Mouse (Mus musculus) midbrain, embryonic 12.5 days (tissue): ENCODE measurements around the gene Nlgn2. TPM values are rescaled to one million over a fixed set of nuclear protein-coding genes. Genes with fewer than 3 reads are reported as not detected.
A peak's percentile ranks its signal among the peaks of the same experiment; 100 is the strongest.

Source experiments
- ATAC-seq: fragments of 200-750 bp; cut with Nextera tagmentation; 2 replicates; pipeline ENCODE4 v1.8.0; 2017; ENCODE audit warnings: low read depth, moderate TSS enrichment, moderate library complexity; ENCODE audit not compliant: low FRiP score
- H3K27ac ChIP-seq: fragments of 300-500 bp; sonication (generic); replicated peaks from 2 replicates; pipeline ENCODE4 v1.5.1; 2016; ENCODE audit warnings: mild to moderate bottlenecking
- H3K27me3 ChIP-seq: fragments of 300-500 bp; sonication (generic); 2 replicates; pipeline ENCODE4 v1.6.1; 2016; ENCODE audit warnings: mild to moderate bottlenecking
- H3K36me3 ChIP-seq: fragments of 300-500 bp; sonication (generic); 2 replicates; pipeline ENCODE4 v1.6.1; 2016
- H3K4me1 ChIP-seq: fragments of 300-500 bp; sonication (generic); 2 replicates; pipeline ENCODE4 v1.6.1; 2016
- H3K4me2 ChIP-seq: fragments of 300-500 bp; sonication (generic); replicated peaks from 2 replicates; pipeline ENCODE4 v1.6.1; 2016; ENCODE audit warnings: mild to moderate bottlenecking, moderate library complexity
- H3K4me3 ChIP-seq: fragments of 300-500 bp; sonication (generic); 2 replicates; pipeline ENCODE4 v1.5.1; 2016; ENCODE audit warnings: mild to moderate bottlenecking
- H3K9ac ChIP-seq: fragments of 300-500 bp; sonication (generic); replicated peaks from 2 replicates; pipeline ENCODE4 v1.6.1; 2016; ENCODE audit warnings: mild to moderate bottlenecking, moderate library complexity
- H3K9me3 ChIP-seq: fragments of 300-500 bp; sonication (generic); 2 replicates; pipeline ENCODE4 v1.6.1; 2016; ENCODE audit warnings: mild to moderate bottlenecking
- WGBS: fragments of 180-500 bp; shearing (Covaris S2); methylation state at CpG from one replicate; pipeline ENCODE4 v1.1.7; 2016; 5-methylcytosine and 5-hydroxymethylcytosine counted together
- polyA plus RNA-seq: library from polyadenylated mRNA; unstranded; fragments of >200 nt; fragmentation: Nextera tagmentation; extraction: Ambion mirVana; gene quantifications from 2 replicates; pipeline ENCODE4 v1.2.1, GENCODE M21; 2016

Gene Nlgn2
- polyA plus RNA-seq, 1 experiment from 2014 or later, result 14.2 TPM

DNA sequence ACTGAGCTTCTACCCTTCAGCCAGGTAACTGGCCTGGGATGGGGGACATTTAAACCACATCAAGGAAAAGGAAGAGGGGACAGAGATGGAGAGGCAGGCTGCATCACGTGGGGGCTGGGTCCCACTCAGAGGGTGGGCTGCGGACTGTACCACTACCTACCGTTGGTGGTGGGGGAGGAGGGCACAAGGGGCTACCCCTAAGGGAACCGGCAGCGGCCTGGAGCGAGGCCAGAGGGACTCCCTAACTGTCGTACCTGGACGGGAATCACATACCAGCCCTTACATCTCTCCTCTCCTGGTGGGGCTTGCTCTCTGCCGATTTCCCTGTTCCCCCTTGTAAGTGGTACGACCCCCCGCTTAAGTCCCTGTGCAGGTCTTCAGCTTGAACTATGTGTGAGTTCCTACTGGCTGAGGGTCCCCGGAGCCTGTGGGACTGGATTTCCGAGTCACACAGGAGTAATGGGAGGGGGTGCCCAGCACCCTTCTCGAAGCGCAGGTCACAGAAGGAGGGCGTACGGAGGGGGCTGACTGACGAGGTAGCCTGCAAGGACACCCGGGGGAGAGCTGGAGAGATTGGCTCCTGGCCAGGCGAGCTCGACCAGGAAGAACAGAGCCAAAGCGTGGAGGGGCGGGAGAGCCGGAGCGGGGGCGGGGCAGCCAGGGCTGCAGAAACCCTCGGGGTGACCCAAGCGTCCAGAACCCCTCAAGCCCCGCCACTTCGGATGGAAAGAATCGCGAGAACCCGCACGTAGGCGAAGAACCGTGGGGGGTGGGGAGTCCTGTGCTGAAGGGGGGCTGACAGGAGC, 37.0 kb downstream of the Nlgn2 start:
- WGBS, result 0% methylated on average over 36 of the region's 36 CpGs

GRCm38 (mm10) chr11:69800138-69800391, 37.5 kb downstream of the Nlgn2 start:
- peak overlapping the region; percentile 71 for H3K9ac ChIP-seq
- 0% methylated on average over 11 of the region's 11 CpGs for WGBS
- H3K4me3 ChIP-seq, result peak overlapping the region; percentile 58
- no peaks in the 10 kb centered on the region for H3K36me3 ChIP-seq
- H3K27me3 ChIP-seq, result peaks cover 70% of the 10 kb centered on the region
- no peaks in the 10 kb centered on the region for H3K9me3 ChIP-seq
- ATAC-seq, result peak; percentile 41
- peak overlapping the region; percentile 96 for H3K4me2 ChIP-seq
- peak overlapping the region; percentile 87 for H3K27ac ChIP-seq
- H3K4me1 ChIP-seq, result peaks cover 69% of the 10 kb centered on the region

More for the DNA sequence above, 37.0 kb downstream of the Nlgn2 start:
- peak; percentile 79 for ATAC-seq
- H3K9ac ChIP-seq, result peak overlapping the region; percentile 71
- H3K4me1 ChIP-seq, result peaks cover 71% of the 10 kb centered on the region
- peak overlapping the region; percentile 58 for H3K4me3 ChIP-seq
- peaks cover 74% of the 10 kb centered on the region for H3K27me3 ChIP-seq
- H3K9me3 ChIP-seq, result no peaks in the 10 kb centered on the region
- peak overlapping the region; percentile 96 for H3K4me2 ChIP-seq
- no peaks in the 10 kb centered on the region for H3K36me3 ChIP-seq
- H3K27ac ChIP-seq, result peak overlapping the region; percentile 87

DNA sequence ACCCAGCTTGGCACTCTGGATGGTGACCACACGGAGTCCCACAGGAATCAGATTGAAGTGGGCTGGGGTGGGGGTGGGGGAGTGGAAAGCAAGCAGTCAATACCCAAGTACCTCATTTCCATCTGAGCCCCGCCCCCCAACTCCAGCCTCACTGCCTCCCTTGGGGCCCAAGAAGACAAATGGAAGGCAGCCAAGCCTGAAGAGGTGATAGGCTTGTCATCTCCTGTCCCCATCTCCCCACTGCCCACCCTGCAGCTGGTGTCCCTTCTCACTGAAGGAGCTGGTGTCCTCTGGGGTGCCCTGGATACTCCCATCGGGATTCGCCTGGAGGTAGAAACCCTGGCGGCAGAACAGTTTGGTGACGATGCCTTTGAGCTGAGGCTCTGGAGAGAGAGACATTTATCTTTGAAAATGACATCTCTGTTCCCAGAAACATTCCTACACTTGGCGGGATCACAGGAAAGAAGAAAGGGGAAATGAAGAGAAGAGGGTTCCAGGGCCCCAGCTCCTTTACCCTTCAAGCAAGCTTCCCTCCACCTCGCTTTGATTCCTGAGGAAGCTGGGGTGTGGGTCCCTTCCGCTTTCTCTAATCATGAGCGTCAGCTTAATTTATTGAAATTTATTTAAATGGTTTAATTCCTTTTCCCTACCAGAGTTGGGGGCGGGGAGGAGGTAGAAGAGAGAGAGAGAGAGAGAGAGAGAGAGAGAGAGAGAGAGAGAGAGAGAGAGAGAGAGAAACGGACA, 38.0 kb downstream of the Nlgn2 start:
- Histone ChIP-seq H3K9me3 (no peaks in the 10 kb centered on the region), H3K4me2 (peak overlapping the region; percentile 96), H3K36me3 (no peaks in the 10 kb centered on the region), H3K27me3 (peaks cover 65% of the 10 kb centered on the region), H3K4me3 (peak overlapping the region; percentile 58), H3K4me1 (peaks cover 64% of the 10 kb centered on the region), H3K27ac (peak overlapping the region; percentile 87), H3K9ac (peak overlapping the region; percentile 71)
- ATAC-seq, result no peak
- WGBS, result 18% methylated on average over 11 of the region's 12 CpGs

DNA sequence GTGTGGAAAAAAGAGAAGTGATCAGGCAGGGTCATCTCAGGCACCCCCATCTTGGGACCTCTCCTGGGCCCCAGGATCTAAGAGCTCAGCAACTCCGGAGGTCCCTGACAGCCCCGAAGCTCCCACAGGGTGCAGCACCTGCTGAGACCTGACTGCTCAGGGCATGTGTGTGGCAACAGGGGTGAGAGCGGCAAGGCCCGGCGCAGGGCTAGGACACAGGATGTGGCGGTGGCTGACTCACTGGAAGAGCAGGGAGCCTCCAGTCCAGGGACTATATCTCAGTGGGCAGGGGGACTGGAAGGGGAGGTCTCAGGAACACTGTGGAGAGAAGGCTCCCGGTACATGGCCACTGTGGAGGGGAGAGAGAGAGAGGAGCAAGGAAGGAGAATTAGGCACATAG, 39.7 kb downstream of the Nlgn2 start:
- no peak overlapping the region for H3K4me2 ChIP-seq
- WGBS, result 84% methylated on average over 7 of the region's 7 CpGs
- peaks cover 48% of the 10 kb centered on the region for H3K4me1 ChIP-seq
- no peak overlapping the region for H3K4me3 ChIP-seq
- H3K9me3 ChIP-seq, result no peaks in the 10 kb centered on the region
- no peak for ATAC-seq
- H3K27ac ChIP-seq, result no peak overlapping the region
- no peaks in the 10 kb centered on the region for H3K36me3 ChIP-seq
- H3K9ac ChIP-seq, result no peak overlapping the region
- H3K27me3 ChIP-seq, result peaks cover 58% of the 10 kb centered on the region

- H3K9ac ChIP-seq, result peak overlapping the region; percentile 35; the same call in 1 of the 2 replicates
- peaks cover 44% of the 10 kb centered on the region for H3K27me3 ChIP-seq
- H3K4me3 ChIP-seq, result peak overlapping the region; percentile 43
- no peaks in the 10 kb centered on the region for H3K9me3 ChIP-seq
- no peaks in the 10 kb centered on the region for H3K36me3 ChIP-seq
- H3K4me2 ChIP-seq, result peak overlapping the region; percentile 74
- WGBS, result 1% methylated on average over 13 of the region's 13 CpGs
- H3K27ac ChIP-seq, result no peak overlapping the region; the same call in 1 of the 2 replicates
- H3K4me1 ChIP-seq, result peaks cover 29% of the 10 kb centered on the region
- no peak for ATAC-seq
These were observed 41.6 kb downstream of the Nlgn2 start for GRCm38 (mm10) chr11:69795983-69796435.

- peak; percentile 92 for ATAC-seq
- Histone ChIP-seq H3K4me2 (peak within 1 kb of the TSS; percentile 74), H3K4me3 (peak within 1 kb of the TSS; percentile 43), H3K9ac (peak within 1 kb of the TSS; percentile 35; the same call in 1 of the 2 replicates), H3K9me3 (no peaks in the 10 kb centered on the region), H3K4me1 (peaks cover 26% of the 10 kb centered on the region), H3K27me3 (peaks cover 44% of the 10 kb centered on the region), H3K27ac (no peak within 1 kb of the TSS; the same call in 1 of the 2 replicates), H3K36me3 (no peaks in the 10 kb centered on the region)
- WGBS, result 3% methylated on average over 52 of the region's 52 CpGs
These were observed 42.2 kb downstream of the Nlgn2 start, which contains the start of gene Chrnb1 for GRCm38 (mm10) chr11:69795168-69795982. Chrnb1 (minus strand) TSS chr11:69795943.

DNA sequence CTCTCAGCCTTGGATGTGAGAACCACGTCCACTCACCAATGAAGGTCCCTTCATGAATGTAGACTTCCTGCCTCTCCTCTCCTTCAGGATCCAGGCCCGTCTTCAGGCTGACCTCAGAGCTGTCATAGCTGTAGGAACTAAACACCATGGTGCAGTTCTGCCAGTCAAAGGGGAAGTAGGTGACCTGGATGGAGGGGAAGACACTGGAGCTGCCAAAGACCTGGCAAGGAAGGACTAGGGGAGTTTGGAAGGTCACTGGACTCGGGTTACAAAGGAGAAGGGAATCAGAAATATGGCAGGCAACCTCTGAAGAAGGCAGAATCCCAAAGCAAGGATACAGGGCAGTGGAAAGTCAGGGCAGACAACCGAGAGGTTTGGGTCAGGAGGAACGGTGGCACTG, 44.2 kb downstream of the Nlgn2 start:
- Histone ChIP-seq H3K27me3 (peaks cover 43% of the 10 kb centered on the region), H3K27ac (no peak overlapping the region), H3K4me2 (no peak overlapping the region), H3K4me1 (peaks cover 9% of the 10 kb centered on the region), H3K36me3 (no peaks in the 10 kb centered on the region), H3K9ac (no peak overlapping the region), H3K4me3 (no peak overlapping the region), H3K9me3 (no peaks in the 10 kb centered on the region)
- WGBS, result 60% methylated on average over 5 of the region's 5 CpGs
- no peak for ATAC-seq

DNA sequence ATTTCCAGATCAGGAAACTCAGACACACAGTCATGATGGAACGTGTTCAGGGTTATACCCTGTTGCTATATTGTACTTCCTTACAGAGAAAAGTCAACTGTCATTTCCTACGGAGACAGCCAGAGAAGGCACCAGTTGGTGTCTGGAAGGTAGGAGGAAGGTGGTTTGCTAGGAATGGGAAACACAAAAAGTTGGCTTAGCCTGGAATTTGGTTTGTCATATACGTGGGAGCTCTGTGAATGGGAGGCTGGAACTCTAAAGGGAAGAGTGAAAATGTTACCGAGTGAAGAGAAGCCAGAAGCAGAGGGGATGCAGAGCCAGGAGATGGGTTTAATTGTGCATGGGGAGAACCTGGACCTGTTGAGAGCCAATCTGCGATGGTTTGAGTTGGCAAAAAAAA, 46.2 kb downstream of the Nlgn2 start:
- Histone ChIP-seq H3K9me3 (no peaks in the 10 kb centered on the region), H3K4me1 (peaks cover 9% of the 10 kb centered on the region), H3K4me3 (no peak overlapping the region), H3K27me3 (peaks cover 25% of the 10 kb centered on the region), H3K4me2 (no peak overlapping the region), H3K9ac (no peak overlapping the region), H3K36me3 (no peaks in the 10 kb centered on the region), H3K27ac (no peak overlapping the region)
- WGBS, result 77% methylated on average over 5 of the region's 5 CpGs
- ATAC-seq, result no peak

- Histone ChIP-seq H3K27me3 (peaks cover 16% of the 10 kb centered on the region), H3K9ac (no peak overlapping the region), H3K27ac (no peak overlapping the region), H3K4me2 (no peak overlapping the region), H3K4me3 (no peak overlapping the region), H3K36me3 (no peaks in the 10 kb centered on the region), H3K4me1 (no peaks in the 10 kb centered on the region), H3K9me3 (no peaks in the 10 kb centered on the region)
- ATAC-seq, result no peak
- 69% methylated on average over 5 of the region's 5 CpGs for whole genome bisulfite sequencing
These were observed 48.2 kb downstream of the Nlgn2 start for GRCm38 (mm10) chr11:69789431-69789830.

DNA sequence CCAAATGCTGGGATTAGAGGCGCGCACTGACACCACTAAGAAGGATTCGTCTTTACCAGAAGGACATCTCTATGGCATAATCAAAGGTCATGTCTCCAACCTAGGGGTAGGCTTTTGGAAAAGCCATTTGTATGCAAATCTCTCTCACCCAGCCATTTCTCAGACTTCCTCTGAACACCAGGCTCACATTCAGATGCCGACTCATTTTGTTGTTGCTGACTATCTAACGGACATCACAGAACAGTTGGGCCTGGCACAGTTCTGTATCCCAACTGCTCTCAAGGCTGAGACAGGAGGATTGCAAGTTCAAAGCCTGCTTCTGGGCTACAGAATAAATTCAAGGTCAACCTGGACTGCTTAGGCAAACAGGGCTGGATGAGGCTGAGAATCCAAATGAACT, 50.3 kb downstream of the Nlgn2 start:
- H3K4me3 ChIP-seq, result no peak overlapping the region
- no peaks in the 10 kb centered on the region for H3K9me3 ChIP-seq
- H3K36me3 ChIP-seq, result no peaks in the 10 kb centered on the region
- no peak overlapping the region for H3K9ac ChIP-seq
- H3K27ac ChIP-seq, result no peak overlapping the region
- H3K4me1 ChIP-seq, result no peaks in the 10 kb centered on the region
- ATAC-seq, result no peak
- H3K4me2 ChIP-seq, result no peak overlapping the region
- H3K27me3 ChIP-seq, result peaks cover 3% of the 10 kb centered on the region
- WGBS, result 84% methylated on average over 5 of the region's 5 CpGs

GRCm38 (mm10) chr11:69784793-69785272, 52.8 kb downstream of the Nlgn2 start:
- Histone ChIP-seq H3K27ac (no peak overlapping the region), H3K4me2 (no peak overlapping the region), H3K36me3 (no peaks in the 10 kb centered on the region), H3K4me1 (no peaks in the 10 kb centered on the region), H3K9me3 (no peaks in the 10 kb centered on the region), H3K9ac (no peak overlapping the region), H3K4me3 (no peak overlapping the region), H3K27me3 (peaks cover 3% of the 10 kb centered on the region)
- ATAC-seq, result no peak
- WGBS, result 51% methylated on average over 15 of the region's 15 CpGs
